Mouse (Mus musculus) hindbrain, postnatal 0 days (tissue): ENCODE results near the gene Klk10. TPM values are rescaled to one million over a fixed set of nuclear protein-coding genes. Genes with fewer than 3 reads are reported as not detected.

Source experiments
- ATAC-seq: fragments of 200-750 bp; cut with Nextera tagmentation; 2 replicates; pipeline ENCODE4 v1.8.0; 2017; ENCODE audit warnings: mild to moderate bottlenecking, moderate TSS enrichment, moderate library complexity
- DNase-seq: peaks from one replicate; pipeline ENCODE4 v3.0.0-alpha.2; 2015; ENCODE audit warnings: low spot score
- H3K27ac ChIP-seq: fragments of 300-500 bp; sonication (generic); 2 replicates; pipeline ENCODE4 v1.5.1; 2014; ENCODE audit warnings: mild to moderate bottlenecking
- H3K27me3 ChIP-seq: fragments of 300-500 bp; sonication (generic); 2 replicates; pipeline ENCODE4 v1.6.1; 2014; ENCODE audit warnings: low read length, mixed read lengths; ENCODE audit not compliant: insufficient read depth
- H3K36me3 ChIP-seq: fragments of 300-500 bp; sonication (generic); 2 replicates; pipeline ENCODE4 v1.6.1; 2014; ENCODE audit warnings: low read length, mixed read lengths; ENCODE audit not compliant: insufficient read depth
- H3K4me1 ChIP-seq: fragments of 300-500 bp; sonication (generic); 2 replicates; pipeline ENCODE4 v1.6.1; 2014; ENCODE audit warnings: antibody characterized with exemption, low read length, mixed read lengths; ENCODE audit not compliant: insufficient read depth
- H3K4me2 ChIP-seq: fragments of 300-500 bp; sonication (generic); 2 replicates; pipeline ENCODE4 v1.6.1; 2014; ENCODE audit warnings: low read depth, mild to moderate bottlenecking, low read length, moderate library complexity, mixed read lengths
- H3K4me3 ChIP-seq: fragments of 300-500 bp; sonication (generic); 2 replicates; pipeline ENCODE4 v1.5.1; 2014; ENCODE audit warnings: low read length
- H3K9ac ChIP-seq: fragments of 300-500 bp; sonication (generic); replicated peaks from 2 replicates; pipeline ENCODE4 v1.6.1; 2014; ENCODE audit warnings: mild to moderate bottlenecking, low read length, moderate library complexity, mixed read lengths
- H3K9me3 ChIP-seq: fragments of 300-500 bp; sonication (generic); 2 replicates; pipeline ENCODE4 v1.6.1; 2016; ENCODE audit warnings: low read length, mixed read lengths
- CTCF ChIP-seq: IDR thresholded peaks from 2 replicates; pipeline ENCODE4 v1.5.1; 2016; ENCODE audit warnings: antibody characterized with exemption, control low read depth, low read depth
- WGBS: fragments of 180-500 bp; shearing (Covaris S2); extraction: QIAGEN DNeasy Blood & Tissue Kit; methylation state at CpG from one replicate; pipeline ENCODE4 v1.1.7; 2014; 5-methylcytosine and 5-hydroxymethylcytosine counted together
- polyA plus RNA-seq: library from polyadenylated mRNA; unstranded; fragments of >200 nt; fragmentation: Nextera tagmentation; extraction: Ambion mirVana; gene quantifications from 2 replicates; pipeline ENCODE4 v1.2.1, GENCODE M21; 2015
- total RNA-seq: library from RNA; depleted of rRNA; stranded (reverse); fragments of >200 nt; gene quantifications from 2 replicates; pipeline ENCODE4 v1.2.3, GENCODE M21; 2014

Klk10 gene
- total and polyA plus RNA-seq, 2 experiments from 2014 or later: 0.14 TPM; not detected in 1

DNA sequence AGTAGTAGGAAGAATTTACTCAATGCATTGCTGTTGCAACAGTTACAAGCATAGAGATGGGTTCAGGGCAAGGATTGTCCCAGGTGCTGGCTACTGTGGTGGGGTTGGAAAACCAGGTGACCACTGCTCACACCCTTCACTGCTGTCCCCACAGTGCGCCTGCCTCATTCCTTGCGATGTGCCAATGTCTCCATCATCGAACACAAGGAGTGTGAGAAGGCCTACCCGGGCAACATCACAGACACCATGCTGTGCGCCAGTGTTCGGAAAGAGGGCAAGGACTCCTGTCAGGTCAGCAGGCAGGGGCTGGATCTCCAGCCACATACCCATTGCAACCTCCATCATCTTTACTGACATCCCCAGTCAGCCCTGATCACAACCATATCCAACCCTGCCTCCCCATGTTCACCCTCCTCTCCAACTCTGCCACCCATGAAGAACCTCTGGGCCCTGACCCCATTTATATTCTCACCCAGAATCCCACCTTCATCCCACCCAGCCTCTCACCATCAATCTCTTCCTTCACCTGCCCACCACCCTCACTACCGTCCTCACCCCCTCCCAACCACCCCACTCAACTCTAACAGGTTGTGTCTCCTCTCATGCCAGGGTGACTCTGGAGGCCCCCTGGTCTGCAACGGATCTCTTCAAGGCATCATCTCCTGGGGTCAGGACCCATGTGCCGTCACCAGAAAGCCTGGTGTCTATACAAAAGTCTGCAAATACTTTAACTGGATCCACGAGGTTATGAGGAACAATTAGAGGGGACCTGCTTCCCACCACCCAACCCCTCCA is 2.5 kb upstream of the Klk10 start:
- H3K27me3 ChIP-seq: peaks cover 3% of the 10 kb centered on the region; the same call in 1 of the 2 replicates
- peaks cover 5% of the 10 kb centered on the region; the same call in 1 of the 2 replicates for H3K4me1 ChIP-seq
- no peaks in the 10 kb centered on the region for H3K9me3 ChIP-seq
- ATAC-seq (no peak), DNase-seq (no peak)
- H3K4me3 ChIP-seq: no peak overlapping the region
- 88% methylated on average over 10 of the region's 10 CpGs for WGBS
- H3K27ac ChIP-seq: no peak overlapping the region
- H3K4me2 ChIP-seq: no peak overlapping the region
- TF ChIP-seq CTCF: no peak
- no peaks in the 10 kb centered on the region for H3K36me3 ChIP-seq
- no peak overlapping the region for H3K9ac ChIP-seq

DNA sequence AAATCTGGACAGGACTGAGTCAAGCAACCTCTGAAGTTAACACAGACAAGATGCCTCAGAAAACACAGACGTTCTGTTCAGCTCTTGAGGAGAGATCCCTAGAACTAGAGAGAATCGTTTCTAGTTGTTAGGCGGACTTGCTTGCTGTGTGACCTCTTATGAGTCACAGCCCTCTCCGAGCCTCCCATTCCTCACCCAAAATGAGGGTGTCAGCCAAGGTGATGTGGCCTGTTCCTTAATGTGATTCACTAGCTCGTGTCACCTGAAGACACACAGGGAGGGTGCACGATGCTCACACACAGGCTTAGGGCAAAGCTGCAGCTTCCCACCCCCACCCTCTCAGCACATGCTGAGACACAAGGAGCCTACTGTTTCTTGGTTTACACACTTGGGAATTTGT is 594 bp upstream of the Klk10 start:
- no peak overlapping the region for H3K4me2 ChIP-seq
- no peak overlapping the region for H3K9ac ChIP-seq
- H3K4me3 ChIP-seq: no peak overlapping the region
- H3K4me1 ChIP-seq: peaks cover 5% of the 10 kb centered on the region; the same call in 1 of the 2 replicates
- 64% methylated on average over 6 of the region's 6 CpGs for WGBS
- H3K27ac ChIP-seq: no peak overlapping the region
- no peaks in the 10 kb centered on the region for H3K36me3 ChIP-seq
- DNase-seq (no peak), ATAC-seq (no peak)
- no peak for TF ChIP-seq CTCF
- H3K9me3 ChIP-seq: no peaks in the 10 kb centered on the region
- H3K27me3 ChIP-seq: peaks cover 3% of the 10 kb centered on the region; the same call in 1 of the 2 replicates

DNA sequence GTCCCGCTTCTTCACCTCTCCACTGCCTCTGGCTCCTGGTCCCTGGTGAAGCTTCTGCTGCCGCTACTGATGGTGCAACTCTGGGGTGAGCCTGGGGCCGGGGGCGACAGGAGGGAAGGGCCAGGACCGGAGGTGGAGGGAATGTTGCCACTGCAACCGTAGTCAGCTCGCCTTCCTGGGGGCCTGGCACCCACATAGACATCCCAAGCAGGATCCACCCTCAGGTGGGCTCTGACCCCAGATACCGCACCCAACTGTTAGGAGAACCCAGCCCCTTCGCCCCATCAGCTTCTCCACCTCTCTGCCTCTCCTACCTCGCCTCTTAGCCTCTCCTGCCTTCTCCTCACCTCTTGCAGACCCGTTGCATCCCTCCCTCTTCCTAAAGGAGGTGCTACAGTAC is 706 bp downstream of the Klk10 start:
- 89% methylated on average over 11 of the region's 11 CpGs for WGBS
- no peak overlapping the region for H3K27ac ChIP-seq
- H3K4me3 ChIP-seq: no peak overlapping the region
- ATAC-seq (no peak), DNase-seq (no peak)
- no peaks in the 10 kb centered on the region for H3K9me3 ChIP-seq
- no peak for TF ChIP-seq CTCF
- H3K36me3 ChIP-seq: no peaks in the 10 kb centered on the region
- peaks cover 5% of the 10 kb centered on the region; the same call in 1 of the 2 replicates for H3K4me1 ChIP-seq
- no peak overlapping the region for H3K4me2 ChIP-seq
- H3K9ac ChIP-seq: no peak overlapping the region
- H3K27me3 ChIP-seq: peaks cover 3% of the 10 kb centered on the region; the same call in 1 of the 2 replicates

DNA sequence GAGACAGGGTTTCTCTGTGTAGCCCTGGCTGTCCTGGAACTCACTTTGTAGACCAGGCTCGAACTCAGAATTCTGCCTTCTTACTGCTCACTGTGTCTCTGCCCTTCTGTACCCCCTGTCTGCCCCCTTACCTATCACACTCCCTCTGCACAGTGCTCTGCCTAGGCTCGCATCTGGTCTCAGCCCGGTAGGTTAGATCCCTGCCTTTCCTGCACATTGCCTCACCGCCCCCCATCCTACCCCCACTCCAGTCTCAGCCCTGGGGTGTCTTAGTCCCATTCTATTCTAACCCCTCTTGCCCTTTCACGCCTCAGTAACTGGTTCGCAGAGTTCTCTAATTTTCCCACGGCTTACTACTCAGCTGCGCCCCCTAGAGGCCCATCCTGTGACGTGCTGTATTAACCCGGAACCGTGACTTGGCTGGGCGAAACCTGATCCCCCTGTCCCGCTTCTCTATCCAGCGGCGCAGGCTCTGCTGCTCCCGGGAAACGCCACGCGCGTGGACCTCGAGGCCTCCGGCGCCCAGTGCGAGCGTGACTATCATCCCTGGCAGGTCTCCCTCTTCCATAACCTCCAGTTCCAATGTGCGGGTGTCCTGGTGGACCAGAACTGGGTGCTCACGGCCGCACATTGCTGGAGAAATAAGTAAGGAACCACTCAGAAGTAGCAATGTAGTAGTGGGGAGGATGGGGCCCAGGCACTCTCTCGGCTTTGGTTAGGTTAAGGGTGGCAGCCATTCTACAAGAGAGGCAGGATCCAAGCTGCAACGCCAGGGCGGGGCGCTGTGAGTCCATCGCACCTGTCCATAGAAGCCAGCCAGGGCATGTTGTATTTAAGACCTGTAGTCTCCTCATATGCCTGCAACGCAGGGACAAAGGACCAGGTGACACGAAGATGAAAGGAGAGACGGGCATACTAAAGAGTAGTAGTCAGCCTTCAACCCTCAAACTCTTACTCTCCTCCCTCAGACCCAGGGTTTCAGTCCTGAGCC is 1.7 kb downstream of the Klk10 start:
- 8% methylated on average over 36 of the region's 36 CpGs for WGBS
- Histone ChIP-seq H3K27me3 (peaks cover 3% of the 10 kb centered on the region; the same call in 1 of the 2 replicates), H3K9me3 (no peaks in the 10 kb centered on the region), H3K9ac (0 out of 2 replicates have a peak overlapping the region, but pooled peaks have one; percentile 24), H3K4me1 (peaks cover 5% of the 10 kb centered on the region; the same call in 1 of the 2 replicates), H3K4me3 (peak overlapping the region; percentile 27), H3K4me2 (peak overlapping the region; percentile 59), H3K27ac (no peak overlapping the region), H3K36me3 (no peaks in the 10 kb centered on the region)
- TF ChIP-seq CTCF: peak; percentile 87
- ATAC-seq (peak; percentile 83), DNase-seq (peak; percentile 81)

DNA sequence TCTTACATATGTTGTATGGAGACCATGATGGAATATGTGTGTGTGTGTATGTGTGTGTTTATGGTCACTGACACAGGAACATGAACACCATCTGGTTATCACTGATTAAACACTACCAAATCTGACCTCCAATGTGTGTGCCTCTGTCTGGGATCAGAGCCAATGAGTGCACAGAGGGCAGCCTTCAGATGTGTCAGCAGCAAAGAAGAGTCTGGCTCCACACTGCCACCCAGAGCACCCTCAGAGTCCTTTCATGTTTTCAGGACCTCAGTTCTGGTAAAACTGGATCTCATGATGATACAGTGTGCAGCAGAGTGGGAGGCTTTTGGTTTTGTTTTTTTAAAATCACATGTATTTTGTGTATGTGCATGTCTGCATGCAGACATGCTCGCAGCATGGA is 4.5 kb downstream of the Klk10 start:
- peak; percentile 41; the same call in 1 of the 2 replicates for TF ChIP-seq CTCF
- no peaks in the 10 kb centered on the region for H3K9me3 ChIP-seq
- no peak overlapping the region for H3K27ac ChIP-seq
- H3K4me2 ChIP-seq: no peak overlapping the region
- no peaks in the 10 kb centered on the region for H3K36me3 ChIP-seq
- H3K27me3 ChIP-seq: peaks cover 3% of the 10 kb centered on the region; the same call in 1 of the 2 replicates
- H3K4me3 ChIP-seq: no peak overlapping the region
- ATAC-seq: no peak
- 97% methylated on average over 1 of the region's 1 CpGs for WGBS
- DNase-seq: peak; percentile 48
- peaks cover 5% of the 10 kb centered on the region; the same call in 1 of the 2 replicates for H3K4me1 ChIP-seq
- no peak overlapping the region for H3K9ac ChIP-seq

DNA sequence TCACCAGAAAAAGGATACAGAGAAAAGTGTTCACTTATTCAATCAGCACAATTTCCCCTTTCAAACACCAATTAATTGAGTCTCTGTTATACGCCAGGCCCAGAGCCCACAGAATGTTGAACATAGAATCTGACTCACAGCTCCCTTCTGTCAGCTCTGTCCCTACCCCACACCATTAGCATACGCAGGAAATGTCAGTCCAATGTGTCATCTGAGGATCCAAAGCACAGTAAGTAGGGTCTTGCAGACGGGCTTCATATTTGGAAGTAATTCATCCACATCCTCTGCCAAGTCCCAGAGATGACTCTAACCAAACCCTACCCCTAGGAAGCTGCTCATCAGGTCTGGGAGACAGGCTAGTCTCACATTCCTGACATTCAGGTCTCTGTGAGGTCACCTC is 7.3 kb downstream of the Klk10 start:
- Histone ChIP-seq H3K27me3 (peaks cover 1% of the 10 kb centered on the region; the same call in 1 of the 2 replicates), H3K9ac (no peak overlapping the region), H3K27ac (no peak overlapping the region), H3K4me3 (no peak overlapping the region), H3K4me1 (no peaks in the 10 kb centered on the region), H3K9me3 (no peaks in the 10 kb centered on the region), H3K36me3 (no peaks in the 10 kb centered on the region), H3K4me2 (no peak overlapping the region)
- ATAC-seq (no peak), DNase-seq (no peak)
- TF ChIP-seq CTCF: no peak
- WGBS: 68% methylated on average over 3 of the region's 3 CpGs
